Mouse (Mus musculus): ENCODE measurements around the gene Fam32a. TPM values are rescaled to one million over a fixed set of nuclear protein-coding genes. Genes with fewer than 3 reads are reported as not detected.
A peak's percentile ranks its signal among the peaks of the same experiment; 100 is the strongest.

The Fam32a gene
- total RNA-seq (2015) (40.5 and 44.9 TPM in 2 replicates), total RNA-seq (2017) (37.5 and 39.1 TPM in 2 replicates)

DNA sequence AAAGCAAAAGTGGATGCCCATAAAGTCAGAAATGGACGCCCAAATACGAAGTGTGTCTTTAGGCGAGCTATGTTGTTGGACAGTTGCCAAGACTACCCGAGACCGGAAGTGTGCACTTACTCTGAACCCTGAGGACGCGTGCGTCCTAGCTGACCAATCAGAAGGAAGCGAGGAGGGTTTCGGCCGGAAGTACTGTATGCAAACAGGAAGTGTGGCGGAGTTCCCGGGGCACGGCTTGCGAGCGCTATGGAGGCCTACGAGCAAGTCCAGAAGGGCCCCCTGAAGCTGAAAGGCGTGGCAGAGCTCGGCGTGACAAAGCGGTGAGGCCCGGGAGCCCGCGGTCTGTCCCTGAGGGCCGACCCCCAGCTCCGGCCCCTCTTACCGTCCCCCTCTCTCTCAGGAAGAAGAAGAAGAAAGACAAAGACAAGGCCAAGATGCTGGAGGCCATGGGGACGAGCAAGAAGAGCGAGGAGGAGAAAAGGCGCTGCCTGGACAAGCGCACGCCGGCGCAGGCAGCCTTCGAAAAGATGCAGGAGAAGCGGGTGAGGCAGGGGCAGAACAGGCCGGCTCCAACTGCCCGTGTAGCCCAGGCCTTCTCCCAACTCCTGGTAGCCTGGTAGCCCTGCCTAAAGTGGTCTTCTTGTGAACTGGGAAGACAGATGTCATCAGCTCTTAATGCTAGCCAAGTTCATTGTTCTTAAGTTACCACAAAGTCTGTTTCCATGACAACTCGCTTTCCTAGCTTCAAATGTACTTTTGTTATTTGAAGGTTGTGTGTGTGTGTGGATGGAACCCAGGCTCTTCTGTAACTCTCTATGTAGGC lies at the start of gene Fam32a:
Gene Fam32a, plus strand, starts transcription at position 190 of the 823 bp plus-strand sequence.
- peak; percentile 94 for ATAC-seq (replicated peaks; ENCODE audit: poor library complexity)

DNA sequence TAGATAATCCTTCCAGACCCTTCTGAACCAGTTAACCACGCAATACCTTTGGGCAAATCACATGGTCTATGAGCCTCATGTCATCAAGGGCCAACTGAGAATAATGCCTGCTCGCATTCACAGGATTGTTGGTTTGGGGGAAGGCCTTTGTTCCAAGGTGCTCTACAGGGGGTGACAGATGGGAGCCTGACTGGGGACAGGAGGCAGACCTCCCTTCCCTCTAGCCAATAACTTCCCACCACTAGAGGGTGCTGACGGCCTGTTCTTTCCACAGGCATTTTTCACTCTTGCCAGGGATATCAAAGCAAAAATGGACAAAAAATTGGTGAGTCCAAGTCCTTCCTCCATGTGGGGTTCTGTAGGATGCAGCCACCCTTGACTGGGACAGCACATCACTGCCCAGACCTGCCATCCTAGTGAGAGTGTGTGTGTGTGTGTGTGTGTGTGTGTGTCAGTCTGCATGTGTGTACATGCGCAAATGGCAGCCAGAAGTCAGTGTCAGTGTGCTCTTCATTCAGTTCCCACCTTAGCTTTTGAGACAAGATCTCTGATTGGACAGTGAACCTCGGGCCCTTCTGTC lies 42.1 kb upstream of the Fam32a start:
- peak; percentile 95 for ATAC-seq (replicated peaks; ENCODE audit: poor library complexity)

DNA sequence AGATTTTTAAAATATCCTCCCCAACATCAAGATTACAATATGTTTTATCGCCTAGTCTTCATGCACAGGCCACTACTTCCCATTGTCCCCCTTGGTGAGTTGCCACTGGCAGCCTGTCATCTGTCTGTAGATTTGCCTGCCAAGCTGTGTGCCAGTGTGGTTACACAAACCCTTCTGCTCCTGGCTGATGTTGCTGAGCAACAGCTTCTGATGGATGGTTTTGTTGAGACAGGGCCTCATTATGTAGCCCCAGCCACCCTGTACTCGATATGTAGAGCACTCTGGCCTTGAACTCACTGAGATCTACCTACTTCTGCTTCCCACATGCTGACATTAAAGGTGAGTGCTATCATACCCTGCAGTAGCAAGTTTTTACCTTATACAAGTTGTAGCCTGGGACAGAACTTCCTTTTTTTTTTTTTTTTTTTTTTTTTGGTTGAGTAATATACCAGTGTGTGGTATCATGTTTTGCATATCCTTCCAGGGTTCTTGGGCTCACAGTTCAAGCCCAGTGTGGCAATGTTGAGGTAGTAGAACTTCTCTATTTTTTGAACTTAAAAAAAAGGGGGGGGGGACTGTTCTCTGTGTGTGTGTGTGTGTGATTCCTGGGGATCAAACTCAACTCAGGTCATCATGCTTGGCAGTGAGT lies 35.9 kb upstream of the Fam32a start:
- peak; percentile 90 for ATAC-seq (replicated peaks; ENCODE audit: poor library complexity)

DNA sequence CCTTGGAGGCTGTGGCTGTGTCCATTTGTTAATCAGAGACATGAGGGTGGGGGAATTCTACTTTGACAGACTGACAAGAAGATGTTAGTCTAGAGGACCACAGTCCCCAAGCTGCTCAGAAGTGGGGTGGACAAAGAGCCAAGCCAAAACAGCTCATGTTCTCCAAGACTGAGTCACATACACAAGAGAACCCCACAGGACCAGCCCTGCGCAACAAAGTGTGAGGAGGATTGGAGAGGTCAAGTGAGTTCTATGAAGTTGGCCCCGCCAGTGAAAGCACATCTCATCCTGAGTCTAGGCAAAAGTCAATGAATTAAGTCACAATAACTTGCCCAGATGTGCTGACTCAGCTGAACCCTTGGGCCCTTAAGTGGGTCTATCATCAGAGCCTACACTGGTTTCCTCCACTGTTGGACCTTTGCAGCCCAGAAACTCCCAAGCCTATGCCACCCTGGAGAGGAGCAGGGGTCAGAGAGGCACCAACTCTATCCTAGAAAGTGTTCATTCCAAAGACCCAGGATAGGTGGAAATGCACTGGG lies 31.7 kb upstream of the Fam32a start:
- ATAC-seq (replicated peaks; ENCODE audit: poor library complexity): no peak

DNA sequence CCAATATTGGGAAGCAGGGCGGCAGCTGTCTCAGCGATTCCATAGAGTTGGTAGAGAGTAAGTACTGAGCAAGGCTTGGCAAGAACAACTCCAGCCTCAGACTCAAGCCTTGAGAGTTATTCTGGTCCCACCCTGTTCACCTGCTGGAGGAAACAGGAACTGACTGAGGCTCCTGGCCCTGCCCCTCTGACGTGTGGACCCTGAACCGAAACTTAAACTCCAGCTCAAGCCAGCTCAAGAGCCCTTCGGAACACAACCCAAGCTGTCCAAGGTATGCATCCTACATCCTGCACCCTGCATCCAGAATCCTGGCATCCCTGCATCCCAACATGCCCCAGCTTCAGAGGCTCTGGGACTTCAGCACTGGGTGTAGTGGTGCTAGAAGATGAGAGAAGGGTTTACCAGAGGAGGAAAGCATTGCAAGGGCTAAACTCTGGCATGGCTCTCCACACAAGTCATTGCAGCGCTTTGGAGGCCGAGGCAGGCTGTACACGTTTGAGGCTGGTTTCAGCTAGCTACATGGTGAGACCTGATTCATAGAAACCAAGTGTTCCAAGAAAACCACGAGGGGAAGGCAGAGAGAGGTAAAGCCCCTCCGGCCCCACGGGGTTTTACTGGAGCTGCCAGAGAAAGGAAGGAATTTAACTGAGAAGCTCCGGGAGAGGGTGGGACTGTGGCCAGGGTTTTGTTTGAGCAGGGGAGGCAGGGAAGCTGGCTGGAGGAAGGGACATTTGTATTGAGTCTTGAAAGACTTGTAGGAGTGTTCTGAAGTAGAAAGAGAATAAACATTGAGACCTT lies 29.9 kb upstream of the Fam32a start, which contains the start of gene Hsh2d:
Gene Hsh2d, plus strand, starts transcription at position 222 of the 798 bp plus-strand sequence.
- peak; percentile 95 for ATAC-seq (replicated peaks; ENCODE audit: poor library complexity)

DNA sequence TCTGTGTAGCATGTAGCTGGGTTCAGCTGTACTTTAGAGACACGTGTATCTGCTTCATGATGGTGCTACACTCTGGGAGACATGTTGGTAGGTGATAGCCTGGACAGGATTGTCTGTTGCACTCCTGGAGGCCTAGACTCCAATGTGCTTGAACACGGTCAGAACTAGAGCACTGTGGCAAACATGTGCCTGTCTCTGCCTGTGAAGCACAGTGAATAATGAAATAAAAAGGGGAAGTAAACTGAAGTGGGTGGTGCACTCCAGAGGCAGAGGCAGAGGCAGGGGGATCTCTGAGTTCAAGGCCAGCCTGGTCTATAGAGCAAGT lies 29.4 kb upstream of the Fam32a start:
- peak; percentile 59 for ATAC-seq (replicated peaks; ENCODE audit: poor library complexity)

DNA sequence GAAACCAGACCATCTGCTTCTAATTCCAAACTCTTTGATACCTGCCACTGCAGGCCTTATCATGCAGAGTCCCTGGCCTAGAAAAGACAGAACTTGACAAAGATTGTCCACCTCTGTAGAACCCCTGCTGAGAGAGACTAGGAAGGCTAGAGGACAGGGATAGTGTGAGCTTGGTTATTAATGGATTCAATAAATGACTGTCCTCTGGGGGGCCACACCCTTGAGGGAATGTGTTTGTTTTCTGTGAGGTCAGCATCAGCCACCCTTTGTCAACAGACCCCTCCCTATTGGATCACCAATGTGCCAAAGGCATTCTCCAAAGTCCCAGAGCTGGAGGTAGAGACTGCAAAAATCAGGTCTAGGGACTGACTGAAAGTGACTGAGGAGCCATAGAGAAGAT lies 27.5 kb upstream of the Fam32a start:
- ATAC-seq (replicated peaks; ENCODE audit: poor library complexity): no peak

DNA sequence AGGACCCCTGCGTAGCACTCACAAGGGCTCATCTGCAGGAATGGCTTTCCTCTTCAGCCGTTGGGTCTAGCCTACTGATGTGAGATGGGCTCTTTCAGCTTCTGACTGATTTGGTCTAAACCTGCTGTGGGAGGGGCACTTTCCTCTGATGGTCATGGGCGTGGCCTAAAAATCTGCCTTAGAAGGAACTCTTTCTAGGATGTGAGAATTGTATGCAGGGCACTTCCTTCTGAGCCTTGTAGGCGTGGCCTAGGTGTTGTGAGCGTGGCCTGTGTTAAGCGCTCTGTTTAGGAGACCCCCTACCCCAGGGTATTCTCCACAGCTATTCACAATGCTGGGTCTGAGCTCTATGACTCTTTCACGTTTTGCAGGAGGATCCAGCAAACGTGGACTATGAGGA lies 21.5 kb upstream of the Fam32a start:
- ATAC-seq (replicated peaks; ENCODE audit: poor library complexity): peak; percentile 68

DNA sequence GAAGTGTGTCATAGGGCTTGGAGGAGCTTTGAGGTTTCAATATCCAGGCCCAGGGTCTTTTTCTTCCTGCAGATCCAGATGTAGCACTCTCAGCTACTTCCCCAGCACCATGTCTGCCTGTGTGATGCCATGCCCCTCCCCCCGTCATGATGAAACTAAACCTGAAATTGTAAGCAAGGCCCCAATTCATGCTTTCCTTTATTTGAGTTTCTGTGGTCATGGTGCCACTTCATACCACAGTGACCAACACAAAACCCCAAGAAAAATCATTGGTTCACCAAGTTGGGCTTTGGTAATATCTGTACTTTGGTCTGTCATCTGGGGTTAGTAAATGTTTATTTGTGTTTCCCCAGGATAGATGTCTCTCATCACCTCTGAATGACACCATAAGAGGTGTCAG lies 10.9 kb upstream of the Fam32a start:
- 0 out of 2 replicates have a peak, but pooled peaks have one; percentile 15 for ATAC-seq (replicated peaks; ENCODE audit: poor library complexity)

DNA sequence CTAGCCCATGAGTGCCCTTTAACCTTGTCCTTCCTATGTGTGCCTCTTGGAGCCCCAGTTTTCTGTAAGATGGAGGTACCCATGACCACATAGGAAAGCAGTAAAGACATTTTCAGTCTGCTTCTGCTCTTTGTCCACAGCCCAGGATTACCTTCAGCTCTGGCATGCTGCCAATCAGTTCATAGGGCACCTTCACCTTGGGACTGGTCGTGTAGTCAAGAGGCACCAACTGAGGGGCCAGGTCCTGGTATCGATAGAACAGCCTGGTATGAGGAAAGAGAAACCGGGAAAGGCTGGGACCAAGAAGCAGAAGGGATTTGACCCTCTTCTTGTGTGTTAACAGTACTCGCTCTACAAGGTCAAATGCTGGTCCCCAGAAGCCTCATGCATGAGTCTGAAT lies 9.3 kb upstream of the Fam32a start:
- no peak for ATAC-seq (replicated peaks; ENCODE audit: poor library complexity)

DNA sequence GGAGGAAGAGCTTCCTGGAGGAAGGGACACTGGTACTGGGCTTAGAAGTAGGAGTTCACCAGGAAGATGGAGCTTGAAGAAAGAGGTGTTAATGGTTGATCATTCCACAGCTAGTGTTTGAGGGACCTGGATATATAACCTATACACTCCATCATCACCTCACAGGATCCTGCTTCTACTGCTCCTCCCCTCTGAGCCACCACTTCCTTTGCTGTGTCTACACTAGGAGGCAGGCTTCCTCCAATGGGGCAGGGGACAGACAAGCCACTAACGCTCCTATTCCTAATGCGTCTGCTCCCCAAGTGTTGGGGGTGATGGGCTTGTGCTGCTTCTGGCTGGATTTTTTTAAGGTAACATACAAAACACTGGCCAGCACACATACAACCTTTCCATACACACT lies 8.8 kb upstream of the Fam32a start:
- no peak; the same call in 1 of the 2 replicates for ATAC-seq (replicated peaks; ENCODE audit: poor library complexity)

DNA sequence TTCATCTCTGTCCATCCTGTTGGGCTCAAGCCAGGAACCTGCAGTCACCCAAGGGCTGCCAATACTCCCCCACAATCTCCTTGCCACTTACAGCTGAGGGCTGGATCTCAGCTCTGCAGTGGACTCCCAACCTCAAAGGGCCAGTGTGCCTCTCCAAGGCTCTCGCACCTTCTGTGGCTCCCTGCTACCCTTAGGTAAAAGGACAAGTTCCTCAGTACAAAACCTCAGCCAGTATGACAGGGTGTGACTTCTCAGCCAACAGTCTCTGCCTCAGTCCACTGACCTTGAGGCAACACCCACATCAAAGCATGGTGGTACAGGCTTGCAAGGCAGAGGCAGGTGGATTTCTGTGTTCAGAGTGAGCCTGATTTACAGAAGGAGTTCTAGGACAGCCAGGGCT lies 7.7 kb upstream of the Fam32a start:
- ATAC-seq (replicated peaks; ENCODE audit: poor library complexity): no peak

DNA sequence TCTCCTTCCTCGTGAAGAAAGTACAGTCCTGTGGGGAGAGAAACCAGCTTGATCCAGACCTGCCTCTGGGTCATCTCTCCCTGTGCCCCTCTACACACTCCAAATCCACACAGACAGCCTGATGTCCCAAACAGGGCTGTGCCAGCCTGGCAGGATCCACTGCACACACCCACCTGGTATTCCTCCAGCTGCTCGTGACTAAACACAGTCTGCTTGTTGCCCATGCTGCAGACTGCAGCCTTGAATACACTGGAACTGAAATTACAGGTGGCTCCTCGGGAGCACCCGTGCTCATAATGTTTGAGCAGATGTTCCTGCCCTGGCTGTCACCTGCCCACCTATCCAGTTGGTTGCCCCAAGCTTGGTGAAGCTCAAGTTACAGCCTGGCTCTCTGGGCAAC lies 6.8 kb upstream of the Fam32a start, which contains the start of gene Cib3:
Gene Cib3, minus strand, starts transcription at position 87 of the 400 bp plus-strand sequence.
- no peak for ATAC-seq (replicated peaks; ENCODE audit: poor library complexity)

DNA sequence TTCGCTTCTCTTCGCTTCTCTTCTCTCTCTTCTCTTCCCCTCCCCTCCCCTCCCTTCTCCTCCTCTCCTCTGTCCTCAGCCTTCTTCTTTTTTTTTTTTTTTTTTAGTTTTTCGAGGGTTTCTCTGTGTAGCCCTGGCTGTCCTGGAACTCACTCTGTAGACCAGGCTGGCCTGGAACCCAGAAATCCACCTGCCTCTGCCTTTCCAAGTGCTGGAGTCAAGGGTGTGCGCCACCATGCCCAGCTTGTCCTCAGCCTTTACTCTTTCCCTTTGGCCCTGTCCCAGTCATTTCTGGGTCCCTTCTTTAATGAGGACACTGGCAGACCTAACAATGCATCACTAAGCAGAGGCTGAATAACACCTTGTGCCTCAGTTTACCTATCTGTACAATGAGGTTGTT lies 6.0 kb upstream of the Fam32a start, which contains the start of gene Gm11034:
Gene Gm11034, minus strand, starts transcription at position 101 of the 400 bp plus-strand sequence.
- no peak for ATAC-seq (replicated peaks; ENCODE audit: poor library complexity)

DNA sequence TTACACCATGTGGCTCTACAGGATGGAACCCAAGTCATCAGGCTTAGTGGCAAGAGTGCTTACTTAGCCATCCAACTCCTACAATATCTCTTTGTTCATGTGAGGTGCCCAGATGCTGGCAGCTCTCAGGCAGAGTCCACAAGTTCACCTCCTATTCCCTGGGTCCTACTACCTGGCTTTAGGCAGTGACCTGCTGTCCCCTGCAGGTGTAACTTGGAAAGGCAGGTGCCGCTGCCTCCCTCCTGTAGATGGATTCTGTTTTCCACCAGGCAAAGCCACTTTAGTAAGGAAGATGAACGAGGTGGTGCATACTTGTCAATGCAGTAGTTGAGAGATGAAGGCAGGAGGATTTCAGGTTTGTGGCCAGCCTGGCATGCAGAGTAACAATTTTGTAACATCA lies 4.5 kb upstream of the Fam32a start:
- 0 out of 2 replicates have a peak, but pooled peaks have one; percentile 12 for ATAC-seq (replicated peaks; ENCODE audit: poor library complexity)

DNA sequence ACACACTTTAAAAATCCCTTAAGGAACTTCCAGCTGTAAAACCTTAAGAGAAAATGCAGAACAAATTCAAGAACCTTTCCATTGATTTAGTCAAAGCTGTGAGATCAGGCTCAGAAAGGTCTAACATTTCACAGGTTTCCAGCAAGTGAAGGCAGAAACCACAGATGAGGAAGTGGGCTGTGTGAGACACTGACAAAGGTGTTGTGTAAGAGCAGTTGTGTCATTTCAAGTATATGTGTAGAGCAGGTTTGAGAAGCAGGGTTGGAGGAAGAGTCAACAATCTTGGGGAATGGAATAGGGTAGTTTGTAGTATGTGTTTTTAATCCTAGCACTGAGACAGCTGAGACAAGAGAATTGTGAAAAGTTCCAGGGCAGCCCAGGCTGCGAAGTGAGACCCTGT lies 3.7 kb upstream of the Fam32a start:
- peak; percentile 75 for ATAC-seq (replicated peaks; ENCODE audit: poor library complexity)

DNA sequence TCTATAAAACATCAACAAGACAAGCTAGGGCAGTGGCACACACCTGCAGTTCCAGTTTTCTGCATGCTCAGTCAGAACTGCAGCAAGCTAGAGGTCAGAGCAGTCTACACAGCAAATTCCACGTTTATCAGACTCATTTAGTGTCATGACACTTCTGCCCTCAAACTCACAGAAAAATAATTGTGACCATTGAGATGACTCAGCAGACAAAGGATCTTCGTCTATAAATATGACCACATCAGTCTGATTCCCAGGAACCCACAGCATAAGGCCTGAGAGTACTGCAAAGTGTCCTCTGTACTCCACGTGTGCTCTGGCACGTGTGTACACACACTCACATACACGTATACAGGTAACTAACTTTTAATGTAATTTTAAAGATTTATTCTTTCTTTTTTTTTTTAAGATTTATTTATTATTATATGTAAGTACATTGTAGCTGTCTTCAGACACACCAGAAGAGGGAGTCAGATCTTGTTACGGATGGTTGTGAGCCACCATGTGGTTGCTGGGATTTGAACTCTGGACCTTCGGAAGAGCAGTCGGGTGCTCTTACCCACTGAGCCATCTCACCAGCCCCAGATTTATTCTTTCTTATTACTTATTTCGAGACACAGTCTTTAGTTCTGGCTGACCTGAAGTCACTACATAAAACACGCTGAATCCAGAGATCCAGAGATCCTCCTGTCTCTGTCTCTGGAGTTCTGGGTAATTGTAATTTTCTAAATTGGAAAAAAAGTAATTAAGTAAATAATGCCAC lies 569 bp upstream of the Fam32a start:
- ATAC-seq (replicated peaks; ENCODE audit: poor library complexity): no peak

DNA sequence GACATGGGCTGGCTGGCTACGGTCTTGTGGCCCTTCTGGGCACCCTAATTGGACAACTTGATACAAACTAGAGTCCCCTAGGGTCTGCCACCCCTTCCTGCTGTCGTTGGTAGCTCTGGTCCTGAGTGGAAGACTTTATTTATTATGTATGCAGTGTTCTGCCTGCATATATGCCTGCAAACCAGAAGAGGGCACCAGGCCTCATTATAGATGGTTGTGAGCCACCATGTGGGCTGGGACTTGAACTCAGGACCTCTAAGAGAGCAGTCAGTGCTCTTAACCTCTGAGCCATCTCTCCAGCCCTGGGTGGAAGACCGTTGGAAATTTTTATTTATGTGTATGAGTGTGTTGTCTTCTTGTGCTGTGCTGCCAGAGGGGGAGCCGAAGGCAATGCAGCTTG lies 1.2 kb downstream of the Fam32a start:
- ATAC-seq (replicated peaks; ENCODE audit: poor library complexity): no peak; the same call in 1 of the 2 replicates

DNA sequence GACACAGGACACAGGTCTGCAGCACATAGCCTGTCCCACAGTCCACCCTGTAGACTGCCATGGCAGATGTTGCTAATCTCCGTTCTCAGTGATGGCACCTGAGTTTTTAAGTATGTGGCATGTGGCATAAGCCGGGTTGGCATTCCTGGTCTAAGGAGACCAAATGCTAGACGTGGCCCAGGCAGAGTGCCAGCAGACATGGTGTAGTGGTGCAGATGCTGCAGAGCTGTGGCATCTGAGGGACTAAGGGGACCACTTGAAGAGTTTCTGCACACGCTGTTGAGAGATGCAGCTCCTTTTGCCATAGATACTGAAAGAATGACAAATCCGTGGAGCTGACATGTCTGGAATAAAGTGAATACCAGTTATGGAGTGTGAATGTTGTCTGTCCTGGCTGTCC lies 3.1 kb downstream of the Fam32a start:
- ATAC-seq (replicated peaks; ENCODE audit: poor library complexity): no peak

All from megakaryocyte progenitor cell, adult 5-6 weeks (primary cell).